Mouse (Mus musculus) c-Kit-positive CD71-negative TER-119-negative erythroid progenitor cells, embryonic 14.5 days (primary cell): Measurements from ENCODE around the gene Mgat3.

Experiments used
- DNase-seq: peaks from one replicate; pipeline ENCODE4 v3.0.0-alpha.2; 2013; ENCODE audit warnings: low read depth

Gene Mgat3

DNA sequence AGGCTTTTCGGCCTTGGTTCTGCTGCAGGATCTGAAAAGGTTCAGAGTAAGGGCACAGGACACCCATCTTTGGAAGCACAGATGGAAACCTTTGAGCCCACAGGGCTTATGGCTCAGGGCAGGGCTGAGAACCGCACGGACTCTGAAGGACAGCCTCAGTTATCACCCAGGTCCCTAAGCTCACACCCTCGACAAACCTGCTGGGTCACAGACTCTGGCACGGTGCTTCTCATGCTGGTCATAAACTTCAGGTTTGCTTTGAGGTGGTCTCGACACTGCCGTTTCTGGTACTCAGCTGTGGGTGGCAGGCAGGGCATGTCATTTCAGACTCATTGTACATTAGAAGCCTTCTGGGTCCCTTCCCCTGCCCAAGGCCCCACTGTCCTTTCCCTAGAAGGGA lies 87.6 kb downstream of the Mgat3 start:
- DNase-seq: no peak

DNA sequence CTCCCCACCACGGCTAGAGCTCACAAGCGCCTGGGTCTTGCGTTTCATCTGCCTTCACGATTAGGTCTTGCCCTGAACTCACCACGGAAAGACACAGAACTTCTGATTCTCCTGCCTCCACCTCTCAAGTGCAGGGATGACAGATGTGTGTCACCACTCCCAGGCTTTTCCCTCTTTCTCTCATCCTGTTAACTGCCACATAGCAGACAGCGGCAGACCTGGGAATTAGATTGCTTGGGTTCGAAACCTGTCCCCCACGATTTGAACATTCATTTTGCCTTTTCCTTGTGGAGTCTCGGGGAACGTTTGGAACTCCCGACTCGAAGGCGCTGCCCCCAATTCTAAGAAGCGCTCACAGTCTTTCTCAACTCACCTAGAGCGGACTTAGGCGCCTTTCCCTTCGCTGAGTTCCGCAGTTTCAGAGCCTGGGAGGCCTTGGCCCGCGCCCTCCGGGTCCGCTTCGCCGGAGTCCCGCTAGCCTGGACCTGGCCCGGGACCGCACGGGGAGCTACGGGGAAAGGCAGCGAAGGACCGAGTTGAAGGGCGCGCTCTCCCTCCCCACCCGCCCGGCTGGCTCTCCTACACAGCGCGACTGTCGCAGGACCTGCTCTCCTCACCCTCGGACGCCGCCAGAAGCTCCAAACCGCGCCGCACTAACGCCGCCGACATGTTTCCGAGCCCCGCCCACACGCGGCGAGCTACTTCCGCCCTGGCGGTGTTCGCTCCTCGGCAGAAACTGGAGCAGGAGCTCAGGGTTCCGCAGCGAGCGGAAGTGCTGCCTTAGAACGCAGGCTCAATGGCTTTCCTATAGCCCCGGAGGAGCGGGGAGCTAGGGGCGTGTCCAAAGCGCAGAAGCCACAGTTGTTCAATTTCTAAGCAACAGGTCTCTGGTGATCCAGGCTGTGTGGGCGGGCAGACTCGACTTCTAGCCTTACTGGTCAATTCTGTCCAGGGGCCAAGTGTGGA lies 90.4 kb downstream of the Mgat3 start, which contains the start of gene Rps19bp1:
Gene Rps19bp1 (minus strand): TSS at position 706 of the 966 bp plus-strand sequence.
- DNase-seq: peak; percentile 94
